Mouse (Mus musculus): ENCODE measurements around the gene Wbp2.

Wbp2 gene

DNA sequence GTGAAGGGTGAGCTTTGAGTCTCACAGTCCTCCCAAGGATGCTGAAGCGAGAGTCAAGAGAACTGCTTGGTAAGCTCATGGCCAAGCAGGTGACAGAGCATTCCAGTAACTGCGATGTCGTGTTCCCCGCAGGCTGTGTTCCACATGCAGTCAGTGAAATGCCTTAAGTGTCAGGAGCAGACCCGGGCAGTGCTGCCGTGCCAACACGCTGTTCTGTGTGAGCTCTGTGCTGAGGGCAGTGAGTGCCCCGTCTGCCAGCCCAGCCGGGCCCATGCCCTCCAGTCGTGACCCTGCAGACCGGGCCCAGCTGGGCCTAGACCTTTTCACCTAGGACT is 27.1 kb downstream of the Wbp2 start:
- peak; percentile 27 to 43 for DNase-seq

DNA sequence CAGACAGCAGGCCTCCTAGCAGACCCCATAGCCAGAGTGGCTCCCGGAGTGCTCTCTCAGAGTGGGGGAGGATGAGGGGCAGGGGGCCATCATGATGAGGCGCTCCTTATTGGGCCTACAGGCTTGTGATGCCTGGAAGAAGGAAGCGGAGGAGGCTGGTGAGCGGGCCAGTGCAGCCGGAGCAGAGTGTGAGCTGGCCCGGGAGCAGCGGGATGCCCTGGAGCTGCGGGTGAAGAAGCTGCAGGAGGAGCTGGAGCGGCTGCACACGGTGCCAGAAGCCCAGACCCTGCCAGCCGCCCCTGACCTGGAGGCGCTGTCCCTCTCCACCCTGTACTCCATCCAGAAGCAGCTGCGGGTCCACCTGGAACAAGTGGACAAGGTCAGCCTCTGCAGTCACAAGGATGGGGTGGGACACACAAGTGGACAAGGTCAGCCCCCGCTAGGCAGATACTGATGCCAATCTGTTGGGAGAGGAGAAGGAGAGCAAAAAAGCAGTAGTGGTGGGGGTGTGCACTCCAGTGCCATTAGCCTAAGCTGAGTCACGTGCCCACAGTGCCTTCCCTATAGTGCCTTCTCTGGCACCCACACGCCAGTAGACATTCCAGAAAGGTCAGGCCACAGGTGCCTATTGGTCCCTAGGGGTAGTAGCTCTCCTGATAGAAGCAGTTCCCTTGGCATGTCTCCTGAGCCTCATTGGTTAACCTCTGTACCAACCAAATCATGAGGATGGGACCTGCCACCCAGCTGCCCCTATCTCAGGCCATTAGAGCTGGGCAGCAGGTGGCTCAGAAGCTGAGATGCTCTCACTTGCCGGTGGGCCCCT is 27.7 kb downstream of the Wbp2 start:
- DNase-seq, result peak; percentile 31 to 41

- peak in 1 of 2 experiments; percentile 48 for DNase-seq
These were observed 28.7 kb downstream of the Wbp2 start for GRCm38 (mm10) chr11:116058022-116058614.

DNA sequence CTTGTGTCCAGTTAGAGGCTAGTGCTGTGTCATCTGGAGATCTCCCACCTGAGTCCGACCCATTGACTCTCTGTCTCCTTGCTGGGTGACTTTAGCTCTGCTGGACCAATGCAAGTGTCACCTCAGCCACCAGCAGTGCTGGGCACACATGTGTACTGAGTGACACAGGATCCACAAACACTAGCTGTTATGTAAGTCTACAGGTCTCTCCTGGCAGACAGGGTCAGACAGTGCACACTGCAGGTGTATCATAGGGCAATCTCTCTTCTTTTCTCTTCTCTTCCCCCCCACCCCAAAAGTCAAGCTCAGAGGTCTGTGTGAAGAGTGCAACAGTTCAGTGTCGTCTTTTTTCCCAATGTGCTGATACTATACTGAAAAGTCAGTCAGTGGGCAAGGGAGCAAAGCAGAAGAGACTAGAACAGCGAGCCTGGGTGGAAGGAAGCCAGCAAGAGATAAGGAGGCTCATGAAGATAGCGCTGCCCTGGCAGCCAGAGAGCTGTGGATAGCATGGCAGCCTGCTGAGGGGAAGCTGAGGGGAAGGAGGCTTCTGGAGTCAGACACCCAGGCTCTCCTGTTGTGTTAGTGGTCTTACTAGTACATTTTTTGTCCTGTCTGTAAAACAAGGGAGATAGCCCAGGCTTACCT is 29.4 kb downstream of the Wbp2 start:
- DNase-seq, result no peak

DNA sequence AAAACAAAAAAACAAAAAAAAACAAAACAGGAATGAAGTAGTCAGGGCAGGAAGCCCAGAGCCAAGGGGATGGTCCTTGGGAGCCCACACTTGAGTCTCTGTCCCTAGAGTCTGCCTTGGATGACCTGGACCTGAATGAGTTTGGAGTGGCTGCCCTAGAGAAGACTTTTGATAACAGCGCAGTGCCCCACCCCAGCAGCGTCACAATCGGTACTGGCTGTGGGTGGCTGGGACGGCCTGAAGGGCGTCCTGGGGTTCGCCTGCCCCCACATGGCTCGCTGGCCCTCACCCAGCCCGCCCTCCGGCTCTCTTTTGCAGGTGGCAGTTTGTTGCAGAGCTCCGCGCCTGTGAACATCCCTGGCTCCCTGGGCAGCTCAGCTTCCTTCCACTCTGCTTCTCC is 30.9 kb downstream of the Wbp2 start:
- DNase-seq, result no peak

DNA sequence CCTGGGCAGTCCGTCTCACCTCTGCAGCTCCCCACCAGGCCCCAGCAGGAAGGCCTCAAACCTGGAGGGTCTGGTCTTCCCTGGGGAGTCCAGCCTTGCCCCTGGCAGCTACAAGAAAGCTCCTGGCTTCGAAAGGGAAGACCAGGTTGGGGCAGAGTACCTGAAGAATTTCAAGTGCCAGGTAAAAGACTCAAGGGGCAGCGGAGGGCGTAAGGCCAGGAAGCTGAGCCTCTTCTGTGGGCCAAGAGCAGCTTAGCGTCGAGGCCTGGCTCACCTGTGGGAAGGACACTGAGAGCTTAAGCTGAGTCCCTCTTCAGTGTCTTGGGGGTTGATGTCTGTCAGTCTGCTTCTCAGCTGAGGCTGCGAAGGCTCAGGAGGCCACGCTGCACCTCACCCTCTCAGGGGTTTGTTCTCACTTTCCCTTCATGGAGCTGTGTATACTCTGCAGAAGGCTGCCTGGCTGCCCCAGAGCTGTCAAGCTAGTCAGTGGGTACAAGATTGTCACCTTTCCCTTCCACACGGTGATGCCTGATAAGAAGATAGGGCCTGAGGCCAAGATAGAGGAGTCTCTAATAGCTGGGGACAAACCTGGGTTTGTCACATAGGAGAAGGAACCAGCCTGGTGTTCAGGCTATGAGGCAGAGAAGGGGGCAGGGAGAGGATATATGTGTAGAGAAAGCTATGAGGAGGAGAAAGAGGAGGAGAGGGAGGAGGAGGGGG is 33.1 kb downstream of the Wbp2 start:
- no peak for DNase-seq

GRCm38 (mm10) chr11:116050196-116050595 is 36.6 kb downstream of the Wbp2 start:
- DNase-seq, result no peak

DNA sequence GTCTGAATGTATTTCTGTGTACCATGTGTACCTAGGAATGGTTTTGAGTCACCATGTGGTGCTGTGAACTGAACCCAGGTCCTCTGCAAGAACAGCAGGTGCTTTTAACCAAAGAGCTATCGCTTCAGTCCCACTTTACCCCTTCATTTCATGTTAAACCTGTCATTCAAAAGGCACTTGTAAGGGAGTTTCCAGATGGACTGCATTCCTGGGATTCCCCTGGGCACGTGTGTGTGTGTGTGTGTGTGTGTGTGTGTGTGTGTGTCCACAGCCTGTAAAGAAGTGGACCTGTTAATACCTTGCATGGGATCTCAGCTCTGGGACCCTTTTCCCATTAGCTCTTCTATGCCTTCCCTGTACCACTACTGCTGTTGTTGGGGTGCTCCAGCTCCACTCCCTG is 37.2 kb downstream of the Wbp2 start:
- no peak for DNase-seq

GRCm38 (mm10) chr11:116045173-116045572 is 41.6 kb downstream of the Wbp2 start:
- no peak for DNase-seq

DNA sequence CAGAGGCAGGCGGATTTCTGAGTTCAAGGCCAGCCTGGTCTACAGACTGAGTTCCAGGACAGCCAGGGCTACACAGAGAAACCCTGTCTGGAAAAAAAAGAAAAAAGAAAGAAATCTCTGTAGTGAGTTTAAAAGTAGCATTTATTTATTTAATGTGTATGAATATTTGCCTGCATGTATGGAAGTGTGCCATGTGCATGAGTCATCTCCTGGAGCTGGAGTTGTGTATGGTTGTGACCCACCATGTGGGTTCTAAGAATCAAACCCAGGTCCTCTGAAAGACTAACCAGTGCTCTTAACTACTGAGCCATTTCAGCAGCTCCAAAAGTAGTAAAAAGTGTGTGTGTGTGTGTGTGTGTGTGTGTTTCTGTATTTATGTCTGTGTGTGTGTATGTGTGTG is 43.5 kb downstream of the Wbp2 start:
- DNase-seq, result no peak

DNA sequence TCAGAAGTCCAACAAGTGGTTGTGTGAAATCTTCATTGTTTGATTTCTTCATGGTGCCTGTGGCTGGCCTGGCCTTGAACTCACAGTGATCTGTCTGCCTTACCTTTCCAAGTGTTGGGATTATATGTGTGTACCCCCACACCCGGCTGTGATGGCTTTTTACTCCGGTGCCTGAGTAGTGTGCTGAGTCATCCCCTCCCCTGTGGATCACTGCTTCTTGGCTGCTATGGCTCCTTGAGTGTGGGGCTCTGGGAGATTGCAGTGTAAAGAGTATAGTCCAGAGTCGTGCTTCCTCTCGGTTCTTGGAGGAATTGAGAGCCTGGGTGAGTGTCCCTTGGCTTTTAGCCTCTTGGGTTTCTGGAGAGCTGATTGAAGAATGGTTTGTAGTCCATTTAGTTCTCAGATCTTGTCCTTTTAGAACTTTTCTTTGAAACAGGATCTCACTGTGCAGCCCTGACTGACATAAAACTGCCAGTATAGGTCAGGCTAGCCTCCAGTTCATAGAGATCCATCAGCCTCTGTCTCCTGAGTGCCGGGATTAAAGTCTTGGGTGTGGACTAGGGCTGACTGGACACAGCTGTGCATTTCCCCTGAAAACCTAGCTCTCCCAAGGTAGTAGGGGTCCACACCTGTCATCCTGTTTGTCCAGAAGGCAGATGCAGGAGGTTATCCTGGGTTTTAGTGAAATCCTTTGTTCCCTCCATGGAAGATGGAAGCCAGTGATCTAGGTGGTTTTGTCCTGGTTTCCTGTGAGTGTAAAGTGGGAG is 44.2 kb downstream of the Wbp2 start:
- no peak for DNase-seq

DNA sequence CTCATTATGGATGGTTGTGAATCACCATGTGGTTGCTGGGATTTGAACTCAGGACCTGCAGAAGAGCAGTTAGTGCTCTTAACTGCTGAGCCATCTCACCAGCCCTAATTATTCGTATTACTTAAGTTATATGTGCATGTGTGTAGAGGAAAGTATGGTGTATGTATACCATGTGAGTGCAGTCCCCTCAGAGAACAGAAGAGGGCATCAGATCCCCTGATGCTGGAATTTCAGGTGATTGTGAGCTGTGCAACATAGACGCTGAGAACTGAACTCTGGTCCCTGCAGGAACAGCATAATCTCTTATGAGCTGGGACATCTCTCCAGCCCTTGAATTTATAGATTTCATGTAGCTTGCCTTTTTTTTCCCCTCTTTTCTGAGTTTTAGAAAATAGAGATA is 45.0 kb downstream of the Wbp2 start:
- DNase-seq, result no peak

DNA sequence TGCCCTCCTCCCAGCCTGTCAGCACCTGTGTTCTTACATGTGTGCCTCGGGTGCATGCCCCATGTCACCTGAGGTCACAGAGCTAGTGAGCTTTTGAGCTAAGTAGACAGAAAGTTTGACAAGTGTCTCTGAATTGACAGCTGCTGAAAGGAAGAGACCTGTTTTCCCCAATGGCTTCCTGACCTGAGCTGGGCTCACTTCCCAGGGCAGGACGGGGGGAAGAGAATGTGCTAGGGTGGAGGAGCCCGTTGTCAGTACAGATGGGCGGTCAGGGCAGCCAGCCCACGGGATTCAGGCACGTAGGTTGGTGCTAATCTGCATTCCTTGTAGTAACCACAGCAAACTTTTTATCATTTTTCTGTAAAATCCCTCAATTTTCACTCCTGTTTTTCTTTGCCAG is 46.2 kb downstream of the Wbp2 start:
- peak; percentile 40 to 56 for DNase-seq

DNA sequence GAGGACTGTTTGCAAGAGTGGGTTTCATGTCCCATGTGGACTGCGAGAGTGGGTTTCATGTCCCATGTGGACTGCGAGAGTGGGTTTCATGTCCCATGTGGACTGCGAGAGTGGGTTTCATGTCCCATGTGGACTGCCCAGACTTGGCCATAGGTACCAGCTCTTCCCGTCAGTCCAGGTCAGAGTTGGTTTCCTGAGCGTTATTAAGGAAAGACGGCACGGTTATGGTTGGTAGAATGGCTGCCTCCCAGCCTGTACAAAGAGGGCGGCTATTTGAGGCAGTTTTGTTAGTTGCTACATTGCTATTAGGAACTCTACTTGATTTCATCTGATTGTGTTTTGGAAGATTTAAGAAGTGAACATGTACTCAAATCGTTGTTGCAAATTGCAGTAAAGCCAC is 49.0 kb downstream of the Wbp2 start:
- DNase-seq, result no peak

GRCm38 (mm10) chr11:116036671-116037070 is 50.1 kb downstream of the Wbp2 start:
- no peak for DNase-seq

GRCm38 (mm10) chr11:116034584-116034983 is 52.2 kb downstream of the Wbp2 start:
- DNase-seq, result no peak

- DNase-seq, result no peak
These were observed 55.6 kb downstream of the Wbp2 start for GRCm38 (mm10) chr11:116030898-116031845.

GRCm38 (mm10) chr11:116030088-116030897 is 56.5 kb downstream of the Wbp2 start, which contains the start of gene Unk:
Unk (plus strand) TSS chr11:116030322.
- peak; percentile 98 for DNase-seq

DNA sequence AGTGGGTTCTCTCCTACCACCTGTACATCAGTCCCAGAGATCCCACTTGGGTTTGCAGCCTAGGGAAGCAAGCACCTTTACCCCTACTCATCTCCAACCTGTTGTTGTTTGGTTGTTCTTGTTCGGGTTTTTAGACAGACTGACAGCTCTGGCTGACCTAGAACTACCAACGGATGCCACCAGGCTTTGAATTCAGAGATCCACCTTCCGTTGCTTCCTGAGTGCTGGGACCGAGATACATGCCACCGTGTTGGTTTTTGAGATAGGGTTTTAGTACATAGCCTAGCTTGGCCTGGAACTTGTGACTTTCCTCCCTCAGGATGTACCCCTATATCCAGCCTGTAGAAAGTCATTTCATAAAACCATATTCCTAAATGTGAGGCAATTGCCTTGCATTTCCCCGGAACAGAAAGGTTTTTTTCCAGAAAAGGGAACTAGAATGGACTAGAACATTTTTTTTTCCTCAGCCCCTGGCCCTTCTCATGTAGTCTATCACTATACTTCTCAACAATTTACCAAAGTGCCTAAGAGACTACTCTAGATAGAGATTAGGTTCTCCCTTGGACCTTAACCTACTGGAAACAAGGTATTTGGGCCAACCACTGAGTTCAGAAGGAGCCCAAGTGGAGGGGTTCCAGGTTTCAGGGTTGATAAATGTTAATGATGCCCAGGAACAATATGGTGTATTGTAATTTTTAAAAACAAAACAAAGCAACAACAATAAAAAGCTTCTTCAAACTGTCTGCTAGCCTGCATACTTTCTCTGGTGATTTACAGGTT is 57.5 kb downstream of the Wbp2 start:
- no peak for DNase-seq

Measured in cerebellum, adult 18-20 months (tissue).